Mouse (Mus musculus) CH12.LX (cell line): Measurements from ENCODE around the gene Gsto1.

Experiments
- CTCF ChIP-seq, 2 experiments: IDR thresholded peaks in 1 of 2; conservative IDR thresholded peaks in 1 of 2; 2 replicates each; pipeline ENCODE4 v1.5.1; 2011 to 2012; ENCODE audit warnings: low read depth in 2 of 2, low read length in 2 of 2, improper control_type of control experiment in 1 of 2, inconsistent platforms in 1 of 2, mild to moderate bottlenecking in 1 of 2, moderate library complexity in 1 of 2
- GABPA ChIP-seq: IDR thresholded peaks from 2 replicates; pipeline ENCODE4 v1.6.1; 2012; ENCODE audit warnings: low read depth, low read length, improper control_type of control experiment, inconsistent platforms; ENCODE audit not compliant: insufficient replicate concordance
- IRF4 ChIP-seq: IDR thresholded peaks from 2 replicates; pipeline ENCODE4 v1.6.1; 2014; ENCODE audit warnings: low read depth, mild to moderate bottlenecking, inconsistent platforms, low read length, improper control_type of control experiment
- MAZ ChIP-seq: IDR thresholded peaks from 2 replicates; pipeline ENCODE4 v1.6.1; 2012; ENCODE audit warnings: low read depth, mild to moderate bottlenecking, inconsistent platforms, low read length, improper control_type of control experiment, moderate library complexity
- MEF2A ChIP-seq: IDR thresholded peaks from 2 replicates; pipeline ENCODE4 v1.6.1; 2014; ENCODE audit warnings: low read depth, mild to moderate bottlenecking, inconsistent platforms, low read length, improper control_type of control experiment, borderline replicate concordance
- POLR2A ChIP-seq: IDR thresholded peaks from 2 replicates; pipeline ENCODE4 v1.6.1; 2011; ENCODE audit warnings: low read depth, mild to moderate bottlenecking, improper control_type of control experiment, low read length
- SIN3A ChIP-seq: IDR thresholded peaks from 2 replicates; pipeline ENCODE4 v1.6.1; 2012; ENCODE audit warnings: low read length, improper control_type of control experiment, inconsistent platforms
- UBTF ChIP-seq: IDR thresholded peaks from 2 replicates; pipeline ENCODE4 v1.6.1; 2012; ENCODE audit warnings: low read depth, mild to moderate bottlenecking, inconsistent platforms, low read length, improper control_type of control experiment, moderate library complexity
- USF1 ChIP-seq: IDR thresholded peaks from 2 replicates; pipeline ENCODE4 v1.6.1; 2014; ENCODE audit warnings: low read depth, mild to moderate bottlenecking, inconsistent platforms, low read length, improper control_type of control experiment
- USF2 ChIP-seq: conservative IDR thresholded peaks from 2 replicates; pipeline ENCODE4 v1.6.1; 2011; ENCODE audit warnings: low read depth, low read length, improper control_type of control experiment

GRCm38 (mm10) chr19:47908961-47909371 is 54.2 kb downstream of the Gsto1 start:
- TF ChIP-seq POLR2A (no peak), MEF2A (no peak), USF2 (no peak), CTCF (conservative IDR thresholded peaks at IDR 0.05 in 1 of 2, IDR thresholded peaks at IDR 0.05 in 1 of 2; ENCODE audit: low read depth in 2 of 2, low read length in 2 of 2) (no peak), UBTF (no peak), SIN3A (no peak), MAZ (no peak), USF1 (no peak), GABPA (no peak), IRF4 (no peak)
